Mouse (Mus musculus): ENCODE results near the gene Icosl. TPM values are rescaled to one million over a fixed set of nuclear protein-coding genes. Genes with fewer than 3 reads are reported as not detected.

Icosl gene
- polyA plus RNA-seq (2017; shearing (Covaris generic)) = 2.9 TPM

DNA sequence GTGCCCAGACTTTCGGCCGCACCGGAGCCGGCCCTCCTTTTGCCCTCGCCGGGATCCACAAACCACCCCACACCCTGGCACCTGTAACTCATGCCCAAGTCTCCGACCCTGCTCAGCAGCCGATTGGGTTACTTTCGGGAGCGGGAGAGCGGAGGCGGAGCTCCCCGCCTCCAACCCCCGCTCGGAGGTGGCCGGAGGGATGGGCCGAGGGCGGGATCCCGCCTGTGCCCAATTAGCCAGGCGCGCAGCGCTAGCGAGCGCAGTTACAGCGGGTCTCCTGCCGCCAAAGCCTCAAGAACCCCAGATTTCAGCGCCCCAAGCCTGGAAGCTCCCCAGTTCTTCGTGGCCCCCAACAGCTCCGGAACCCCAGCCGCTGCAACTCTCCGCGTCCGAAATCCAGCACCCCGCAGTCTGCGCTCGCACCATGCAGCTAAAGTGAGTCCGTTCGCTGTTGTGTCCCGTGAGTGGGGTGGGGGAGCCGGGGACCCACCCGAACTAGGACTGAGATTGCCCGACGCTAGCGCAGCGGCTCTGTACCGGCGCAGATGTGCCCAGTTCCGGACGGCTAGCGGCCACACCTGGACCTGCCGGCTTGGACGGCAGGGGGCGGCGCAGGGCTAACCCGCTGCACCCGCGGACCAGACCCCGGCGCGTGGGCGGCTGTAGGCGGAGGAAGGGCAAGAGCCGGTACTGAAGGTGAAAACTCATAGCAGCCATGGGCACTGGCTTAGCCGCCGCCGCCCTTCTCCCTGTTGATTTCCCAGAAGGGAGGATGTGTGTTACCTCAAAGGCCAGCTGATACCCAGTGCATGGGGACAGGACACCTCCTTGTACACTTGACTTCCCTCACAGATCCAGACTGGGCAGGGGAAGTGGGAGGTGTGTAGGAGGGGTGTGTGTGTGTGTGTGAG, at the start of gene Icosl:
Icosl (plus strand) TSS at position 202 of the 911 bp plus-strand sequence.

DNA sequence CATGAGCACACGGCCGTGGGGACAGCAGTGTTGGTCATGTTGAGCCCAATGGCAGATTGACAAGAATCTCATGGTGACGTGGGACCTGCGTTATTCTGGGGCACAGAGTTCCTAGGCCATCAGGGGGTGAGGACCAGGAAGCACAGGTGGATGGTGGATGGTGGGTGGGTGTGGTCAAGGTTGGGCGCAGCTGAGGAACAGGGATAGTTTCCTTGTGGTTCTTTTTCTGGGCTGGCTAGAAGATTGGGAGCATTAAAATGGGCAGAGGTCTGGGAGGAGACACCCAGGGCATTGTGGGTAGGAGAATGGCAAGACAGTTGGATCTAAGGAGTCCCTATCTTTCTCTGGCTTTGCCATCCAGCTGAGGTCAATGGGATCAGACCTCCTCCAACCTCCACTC, 27.5 kb upstream of the Icosl start, which contains the start of gene Dnmt3l:
Dnmt3l (plus strand) TSS at position 301 of the 400 bp plus-strand sequence.

GRCm38 (mm10) chr10:78043406-78043836, 25.7 kb upstream of the Icosl start, which contains the start of gene Aire:
Gene Aire, minus strand, starts transcription at chr10:78043610.

Other genes starting within 250 kb of the Icosl start
- not detected for gene Krtap10-4, start 242.2 kb upstream of the Icosl start, polyA plus RNA-seq (2017; shearing (Covaris generic))
- not detected for gene Krtap10-10, start 233.4 kb upstream of the Icosl start, polyA plus RNA-seq (2017; shearing (Covaris generic))
- gene Gm36176, start 222.5 kb upstream of the Icosl start, polyA plus RNA-seq (2017; shearing (Covaris generic)) = not detected
- gene Gm10318, start 216.4 kb upstream of the Icosl start, polyA plus RNA-seq (2017; shearing (Covaris generic)) = not detected
- not detected for gene Gm3285, start 207.3 kb upstream of the Icosl start, polyA plus RNA-seq (2017; shearing (Covaris generic))
- 0.11 TPM for gene Lrrc3, start 166.8 kb upstream of the Icosl start, polyA plus RNA-seq (2017; shearing (Covaris generic))
- not detected for gene Trpm2, start 98.7 kb upstream of the Icosl start, polyA plus RNA-seq (2017; shearing (Covaris generic))
- 7.4 TPM for gene 1810043G02Rik, start 90.8 kb upstream of the Icosl start, polyA plus RNA-seq (2017; shearing (Covaris generic))
- gene Pfkl, start 59.2 kb upstream of the Icosl start, polyA plus RNA-seq (2017; shearing (Covaris generic)) = 128 TPM
- not detected for gene Dnmt3l, start 27.4 kb upstream of the Icosl start, polyA plus RNA-seq (2017; shearing (Covaris generic))
- 0.22 TPM for gene Aire, start 25.7 kb upstream of the Icosl start, polyA plus RNA-seq (2017; shearing (Covaris generic))
- 37.6 TPM for gene D10Jhu81e, start 100.5 kb downstream of the Icosl start, polyA plus RNA-seq (2017; shearing (Covaris generic))
- gene Pwp2, start 115.8 kb downstream of the Icosl start, polyA plus RNA-seq (2017; shearing (Covaris generic)) = 29.7 TPM
- gene Trappc10, start 175.3 kb downstream of the Icosl start, polyA plus RNA-seq (2017; shearing (Covaris generic)) = 41.3 TPM

All from naive thymus-derived CD4-positive, alpha-beta T cell, adult 5 months (primary cell).